Mouse (Mus musculus): ENCODE data around the gene Ipo7. TPM values are rescaled to one million over a fixed set of nuclear protein-coding genes. Genes with fewer than 3 reads are reported as not detected.

Ipo7 gene
- polyA plus RNA-seq, 1 experiment from 2014 or later: 23.2 TPM

DNA sequence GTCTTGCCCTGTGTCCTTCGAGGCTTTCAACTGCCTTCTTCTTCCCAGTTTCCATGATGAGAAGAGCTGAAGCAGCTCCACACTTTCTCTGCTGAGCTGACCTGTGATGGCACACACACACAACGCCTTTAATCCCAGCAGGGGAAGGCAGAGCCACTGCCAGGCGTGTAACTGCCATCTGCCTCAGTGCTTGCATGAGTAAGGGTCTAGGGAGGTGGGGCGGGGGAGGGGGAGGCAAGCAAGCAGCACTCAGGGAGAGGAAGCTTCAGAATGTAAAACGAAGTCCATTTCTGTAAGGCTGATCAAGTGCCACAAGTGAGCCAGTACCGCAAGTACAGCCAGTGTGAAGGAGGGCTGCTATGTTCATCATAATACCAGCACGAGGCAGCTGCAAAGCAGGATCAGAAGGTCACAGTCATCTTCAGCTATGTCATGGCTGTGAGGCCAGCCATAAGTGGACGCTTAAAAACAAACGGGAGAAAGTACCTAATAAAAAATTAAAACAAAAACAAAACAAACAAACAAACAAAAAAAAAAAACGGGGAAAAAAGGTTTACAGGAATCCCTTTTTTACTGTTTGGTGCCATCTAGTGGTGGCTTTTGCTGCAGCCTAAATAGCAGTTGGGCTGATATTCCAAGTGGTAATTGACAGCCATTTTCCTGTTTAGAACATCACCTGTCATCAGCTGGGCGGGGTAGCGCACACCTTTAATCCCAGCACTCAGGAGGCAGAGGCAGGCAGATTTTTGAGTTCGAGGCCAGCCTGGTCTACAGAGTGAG, 65.5 kb downstream of the Ipo7 start:
- Histone ChIP-seq H3K27me3 (ENCODE audit: control insufficient read depth, insufficient read depth, low read length) (no peaks in the 10 kb centered on the region), H3K9ac (ENCODE audit: low read depth, low read length) (no peak overlapping the region), H3K4me2 (replicated peaks; ENCODE audit: low read depth, low read length) (no peak overlapping the region), H3K4me1 (replicated peaks; ENCODE audit: control insufficient read depth, insufficient read depth, low read length) (no peaks in the 10 kb centered on the region), H3K4me3 (ENCODE audit: low read depth, low read length) (no peak overlapping the region), H3K27ac (ENCODE audit: low read depth, low read length) (no peak overlapping the region), H3K9me3 (ENCODE audit: control insufficient read depth, low read length) (no peaks in the 10 kb centered on the region), H3K36me3 (ENCODE audit: control insufficient read depth, insufficient read depth, low read length) (peaks cover 20% of the 10 kb centered on the region)
- 75% methylated on average over 13 of the region's 13 CpGs for WGBS
- ATAC-seq (ENCODE audit: low FRiP score): no peak
- DNase-seq (ENCODE audit: low spot score): peak; percentile 79

DNA sequence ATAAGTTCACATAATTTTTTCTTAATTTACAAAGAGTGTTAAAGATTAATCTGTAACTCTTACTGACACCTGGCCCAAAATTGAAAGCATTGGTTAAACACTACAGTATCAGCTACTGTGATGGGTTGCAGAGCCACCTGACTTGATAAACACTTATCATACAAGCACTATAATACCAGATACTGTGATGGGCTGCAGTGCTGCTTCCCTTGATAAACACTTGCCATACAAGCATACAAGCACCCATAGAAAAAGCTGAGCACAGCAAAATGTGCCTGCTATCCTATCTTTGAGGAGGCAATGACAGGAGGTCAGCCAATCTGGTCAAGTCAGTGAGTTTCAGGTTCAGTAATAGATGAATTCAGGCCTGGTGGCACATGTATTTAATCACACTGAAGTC, 67.1 kb downstream of the Ipo7 start:
- ATAC-seq (ENCODE audit: low FRiP score): no peak
- DNase-seq (ENCODE audit: low spot score): no peak
- Histone ChIP-seq H3K9me3 (ENCODE audit: control insufficient read depth, low read length) (no peaks in the 10 kb centered on the region), H3K4me2 (replicated peaks; ENCODE audit: low read depth, low read length) (no peak overlapping the region), H3K4me3 (ENCODE audit: low read depth, low read length) (no peak overlapping the region), H3K4me1 (replicated peaks; ENCODE audit: control insufficient read depth, insufficient read depth, low read length) (no peaks in the 10 kb centered on the region), H3K27ac (ENCODE audit: low read depth, low read length) (no peak overlapping the region), H3K9ac (ENCODE audit: low read depth, low read length) (no peak overlapping the region), H3K36me3 (ENCODE audit: control insufficient read depth, insufficient read depth, low read length) (peaks cover 19% of the 10 kb centered on the region), H3K27me3 (ENCODE audit: control insufficient read depth, insufficient read depth, low read length) (no peaks in the 10 kb centered on the region)

DNA sequence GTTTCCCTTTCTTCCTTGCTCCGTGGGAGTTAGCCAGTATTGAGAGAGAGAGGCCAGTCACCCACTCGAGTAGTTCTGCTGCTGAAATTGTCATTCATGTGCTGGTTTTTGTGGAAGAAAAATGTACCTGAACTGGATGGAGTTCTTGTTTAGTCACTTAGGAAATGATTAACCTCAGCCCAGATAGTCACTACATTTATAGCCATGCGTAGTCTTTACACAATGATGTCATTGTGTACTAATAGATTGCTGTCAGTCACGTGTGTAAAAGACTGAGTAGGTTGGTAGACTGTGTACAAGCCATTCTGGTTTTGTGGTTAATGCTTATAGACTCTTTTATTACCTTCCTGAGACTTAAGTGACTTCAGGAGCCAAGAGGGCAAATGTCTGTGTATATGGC, 69.8 kb downstream of the Ipo7 start:
- DNase-seq (ENCODE audit: low spot score): no peak
- H3K27ac ChIP-seq (ENCODE audit: low read depth, low read length): no peak overlapping the region
- no peaks in the 10 kb centered on the region for H3K4me1 ChIP-seq (replicated peaks; ENCODE audit: control insufficient read depth, insufficient read depth, low read length)
- WGBS: 87% methylated on average over 4 of the region's 4 CpGs
- no peaks in the 10 kb centered on the region for H3K27me3 ChIP-seq (ENCODE audit: control insufficient read depth, insufficient read depth, low read length)
- H3K9me3 ChIP-seq (ENCODE audit: control insufficient read depth, low read length): no peaks in the 10 kb centered on the region
- no peak for ATAC-seq (ENCODE audit: low FRiP score)
- H3K4me3 ChIP-seq (ENCODE audit: low read depth, low read length): no peak overlapping the region
- no peak overlapping the region for H3K4me2 ChIP-seq (replicated peaks; ENCODE audit: low read depth, low read length)
- H3K36me3 ChIP-seq (ENCODE audit: control insufficient read depth, insufficient read depth, low read length): peaks cover 16% of the 10 kb centered on the region
- H3K9ac ChIP-seq (ENCODE audit: low read depth, low read length): no peak overlapping the region

DNA sequence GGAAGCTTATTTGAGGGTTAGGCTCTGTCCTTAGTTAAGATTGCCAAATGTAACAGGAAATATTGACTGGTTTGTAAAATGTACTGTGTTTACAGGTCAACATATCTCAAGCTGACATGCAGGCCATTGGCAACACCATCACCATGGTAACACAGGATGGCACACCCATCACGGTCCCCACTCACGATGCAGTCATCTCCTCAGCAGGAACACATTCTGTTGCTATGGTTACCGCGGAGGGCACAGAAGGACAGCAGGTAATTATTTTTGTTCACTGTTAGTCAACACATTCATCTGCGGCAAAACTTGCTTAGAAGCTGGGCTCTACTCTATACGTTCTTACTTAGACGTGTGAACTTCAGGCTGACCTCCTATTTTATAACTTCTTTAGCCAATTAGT, 73.6 kb downstream of the Ipo7 start:
- no peak overlapping the region for H3K4me3 ChIP-seq (ENCODE audit: low read depth, low read length)
- peaks cover 11% of the 10 kb centered on the region for H3K36me3 ChIP-seq (ENCODE audit: control insufficient read depth, insufficient read depth, low read length)
- H3K27me3 ChIP-seq (ENCODE audit: control insufficient read depth, insufficient read depth, low read length): no peaks in the 10 kb centered on the region
- H3K9me3 ChIP-seq (ENCODE audit: control insufficient read depth, low read length): no peaks in the 10 kb centered on the region
- WGBS: 63% methylated on average over 7 of the region's 7 CpGs
- H3K4me1 ChIP-seq (replicated peaks; ENCODE audit: control insufficient read depth, insufficient read depth, low read length): no peaks in the 10 kb centered on the region
- no peak overlapping the region for H3K4me2 ChIP-seq (replicated peaks; ENCODE audit: low read depth, low read length)
- DNase-seq (ENCODE audit: low spot score): no peak
- no peak overlapping the region for H3K27ac ChIP-seq (ENCODE audit: low read depth, low read length)
- ATAC-seq (ENCODE audit: low FRiP score): no peak
- no peak overlapping the region for H3K9ac ChIP-seq (ENCODE audit: low read depth, low read length)

DNA sequence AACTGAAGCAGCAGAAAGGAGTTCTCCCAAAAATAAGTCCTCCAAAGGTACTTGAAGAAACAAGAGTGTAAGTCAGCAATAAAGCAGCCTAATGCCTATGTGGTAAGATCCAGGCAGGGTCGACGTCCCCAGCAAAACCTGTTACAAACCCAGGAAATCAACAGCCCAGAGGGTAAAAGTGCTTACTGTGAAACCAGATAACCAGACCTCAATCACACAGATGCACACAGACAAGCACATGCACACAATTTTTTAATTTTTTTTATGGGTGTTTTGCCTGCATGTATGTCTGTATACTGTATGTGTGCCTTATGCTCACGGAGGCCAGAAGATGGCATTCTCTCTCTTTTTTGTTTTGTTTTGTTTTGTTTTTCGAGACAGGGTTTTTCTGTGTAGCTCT, 78.3 kb downstream of the Ipo7 start:
- Histone ChIP-seq H3K9ac (ENCODE audit: low read depth, low read length) (no peak overlapping the region), H3K27ac (ENCODE audit: low read depth, low read length) (no peak overlapping the region), H3K27me3 (ENCODE audit: control insufficient read depth, insufficient read depth, low read length) (no peaks in the 10 kb centered on the region), H3K4me2 (replicated peaks; ENCODE audit: low read depth, low read length) (no peak overlapping the region), H3K4me3 (ENCODE audit: low read depth, low read length) (no peak overlapping the region), H3K4me1 (replicated peaks; ENCODE audit: control insufficient read depth, insufficient read depth, low read length) (no peaks in the 10 kb centered on the region), H3K9me3 (ENCODE audit: control insufficient read depth, low read length) (no peaks in the 10 kb centered on the region), H3K36me3 (ENCODE audit: control insufficient read depth, insufficient read depth, low read length) (peaks cover 5% of the 10 kb centered on the region)
- DNase-seq (ENCODE audit: low spot score) (no peak), ATAC-seq (ENCODE audit: low FRiP score) (no peak)
- WGBS: 85% methylated on average over 4 of the region's 4 CpGs

DNA sequence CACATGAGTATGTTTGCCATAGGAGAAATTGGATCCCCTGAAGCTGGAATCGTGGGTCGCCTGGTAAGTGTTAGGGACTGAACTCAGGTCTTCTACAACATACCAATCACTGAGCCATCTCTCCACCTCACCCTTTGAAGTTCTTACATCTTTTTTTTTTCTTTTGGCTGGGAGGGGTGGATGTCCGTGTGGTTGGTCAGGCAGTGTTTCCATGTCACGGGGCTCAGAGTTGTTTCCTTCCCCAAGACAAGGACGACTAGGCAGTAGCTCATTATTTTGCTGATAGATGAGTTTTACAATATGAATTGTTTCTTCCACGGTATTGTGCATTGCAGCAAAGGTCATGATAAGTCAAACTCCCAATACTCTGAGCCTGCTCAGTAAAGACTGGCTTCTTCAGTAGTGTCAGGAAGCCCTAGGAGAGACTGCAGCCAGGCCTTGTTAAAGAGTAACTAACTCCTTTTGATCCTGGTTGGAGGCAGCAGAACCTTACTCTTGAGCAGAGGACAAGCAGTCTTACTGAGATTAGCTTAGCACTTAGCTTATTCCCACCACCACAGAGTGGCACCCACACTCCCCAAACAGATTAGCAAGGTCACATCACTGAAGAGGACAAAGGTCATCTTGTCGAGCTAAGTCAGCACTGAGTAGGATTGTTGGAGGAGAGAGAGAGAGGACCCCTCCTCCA, 79.2 kb downstream of the Ipo7 start:
- Histone ChIP-seq H3K27ac (ENCODE audit: low read depth, low read length) (no peak overlapping the region), H3K4me1 (replicated peaks; ENCODE audit: control insufficient read depth, insufficient read depth, low read length) (no peaks in the 10 kb centered on the region), H3K27me3 (ENCODE audit: control insufficient read depth, insufficient read depth, low read length) (no peaks in the 10 kb centered on the region), H3K36me3 (ENCODE audit: control insufficient read depth, insufficient read depth, low read length) (peaks cover 5% of the 10 kb centered on the region), H3K9ac (ENCODE audit: low read depth, low read length) (no peak overlapping the region), H3K4me2 (replicated peaks; ENCODE audit: low read depth, low read length) (no peak overlapping the region), H3K9me3 (ENCODE audit: control insufficient read depth, low read length) (no peaks in the 10 kb centered on the region), H3K4me3 (ENCODE audit: low read depth, low read length) (no peak overlapping the region)
- ATAC-seq (ENCODE audit: low FRiP score) (no peak), DNase-seq (ENCODE audit: low spot score) (no peak)
- WGBS: 44% methylated on average over 7 of the region's 7 CpGs

DNA sequence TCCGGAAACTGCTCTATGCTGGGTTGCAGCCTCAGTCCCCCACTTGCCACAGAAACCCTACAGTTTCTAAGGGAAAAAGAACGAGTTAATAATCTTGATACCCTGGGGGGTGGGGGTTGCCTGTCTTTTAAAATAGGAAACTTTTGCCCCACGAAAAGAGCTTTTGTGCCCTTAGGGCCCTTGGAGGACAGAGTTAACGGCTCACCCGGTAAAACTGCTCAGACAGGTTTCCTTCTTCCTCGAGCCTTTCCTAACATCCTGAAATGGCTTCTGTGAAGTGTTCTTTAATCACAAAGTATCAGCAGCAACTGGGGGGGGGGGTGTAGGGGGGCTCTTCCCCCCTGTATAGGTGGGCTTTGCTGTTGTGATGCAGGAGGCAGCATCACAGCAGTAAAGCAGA, 82.8 kb downstream of the Ipo7 start:
- no peak for ATAC-seq (ENCODE audit: low FRiP score)
- Histone ChIP-seq H3K4me1 (replicated peaks; ENCODE audit: control insufficient read depth, insufficient read depth, low read length) (no peaks in the 10 kb centered on the region), H3K9me3 (ENCODE audit: control insufficient read depth, low read length) (no peaks in the 10 kb centered on the region), H3K27me3 (ENCODE audit: control insufficient read depth, insufficient read depth, low read length) (no peaks in the 10 kb centered on the region), H3K27ac (ENCODE audit: low read depth, low read length) (no peak overlapping the region), H3K4me2 (replicated peaks; ENCODE audit: low read depth, low read length) (no peak overlapping the region), H3K4me3 (ENCODE audit: low read depth, low read length) (no peak overlapping the region), H3K9ac (ENCODE audit: low read depth, low read length) (no peak overlapping the region), H3K36me3 (ENCODE audit: control insufficient read depth, insufficient read depth, low read length) (no peaks in the 10 kb centered on the region)
- no peak for DNase-seq (ENCODE audit: low spot score)
- 61% methylated on average over 6 of the region's 6 CpGs for WGBS

DNA sequence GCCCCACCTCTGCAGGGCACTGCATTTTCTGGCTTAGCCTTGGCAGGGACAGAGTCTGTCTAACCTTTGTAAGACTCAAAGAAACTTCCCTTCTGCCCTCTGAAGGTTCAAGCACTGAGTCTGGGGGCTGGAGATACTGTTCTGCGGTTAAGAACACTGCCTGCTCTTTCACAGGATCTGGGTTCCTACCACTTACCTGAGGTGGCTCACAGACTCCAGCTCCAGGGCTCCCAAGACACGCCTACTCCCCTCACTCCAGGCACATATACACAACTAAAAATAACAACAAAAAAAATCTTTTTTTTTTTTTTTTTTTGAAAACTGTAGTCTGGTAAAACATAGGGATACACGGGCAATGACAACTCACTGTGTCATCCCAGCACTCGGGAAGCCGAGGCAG, 83.2 kb downstream of the Ipo7 start:
- DNase-seq (ENCODE audit: low spot score): no peak

DNA sequence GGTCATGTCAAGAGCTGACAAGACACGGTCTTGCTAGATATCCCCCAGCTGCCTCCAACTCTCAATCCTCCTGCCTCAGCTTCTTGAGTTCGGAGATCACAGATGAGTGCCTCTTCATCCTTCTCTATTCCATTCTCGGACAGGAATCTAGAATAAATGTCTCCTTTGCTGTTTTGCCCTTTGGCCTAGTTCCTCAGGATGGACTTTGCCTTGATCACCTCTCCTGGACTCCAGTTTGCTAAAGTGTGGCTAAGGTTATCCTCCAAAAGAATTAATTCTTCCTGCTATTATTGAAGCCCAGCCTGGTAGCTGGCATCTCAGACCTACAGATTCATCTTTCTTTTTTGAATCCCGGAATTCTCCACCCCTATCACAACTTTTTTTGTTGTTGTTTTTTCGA, 87.0 kb downstream of the Ipo7 start:
- no peaks in the 10 kb centered on the region for H3K36me3 ChIP-seq (ENCODE audit: control insufficient read depth, insufficient read depth, low read length)
- H3K4me2 ChIP-seq (replicated peaks; ENCODE audit: low read depth, low read length): no peak overlapping the region
- WGBS: 81% methylated on average over 5 of the region's 5 CpGs
- no peaks in the 10 kb centered on the region for H3K27me3 ChIP-seq (ENCODE audit: control insufficient read depth, insufficient read depth, low read length)
- no peaks in the 10 kb centered on the region for H3K9me3 ChIP-seq (ENCODE audit: control insufficient read depth, low read length)
- no peak overlapping the region for H3K9ac ChIP-seq (ENCODE audit: low read depth, low read length)
- DNase-seq (ENCODE audit: low spot score): no peak
- H3K27ac ChIP-seq (ENCODE audit: low read depth, low read length): no peak overlapping the region
- H3K4me3 ChIP-seq (ENCODE audit: low read depth, low read length): no peak overlapping the region
- H3K4me1 ChIP-seq (replicated peaks; ENCODE audit: control insufficient read depth, insufficient read depth, low read length): no peaks in the 10 kb centered on the region
- ATAC-seq (ENCODE audit: low FRiP score): no peak

More for the DNA sequence above, 83.2 kb downstream of the Ipo7 start:
- Histone ChIP-seq H3K9me3 (ENCODE audit: control insufficient read depth, low read length) (no peaks in the 10 kb centered on the region), H3K36me3 (ENCODE audit: control insufficient read depth, insufficient read depth, low read length) (no peaks in the 10 kb centered on the region), H3K4me2 (replicated peaks; ENCODE audit: low read depth, low read length) (no peak overlapping the region), H3K4me3 (ENCODE audit: low read depth, low read length) (no peak overlapping the region), H3K4me1 (replicated peaks; ENCODE audit: control insufficient read depth, insufficient read depth, low read length) (no peaks in the 10 kb centered on the region), H3K27me3 (ENCODE audit: control insufficient read depth, insufficient read depth, low read length) (no peaks in the 10 kb centered on the region), H3K27ac (ENCODE audit: low read depth, low read length) (no peak overlapping the region), H3K9ac (ENCODE audit: low read depth, low read length) (no peak overlapping the region)
- no peak for ATAC-seq (ENCODE audit: low FRiP score)
- 78% methylated on average over 5 of the region's 5 CpGs for WGBS

Data from hindbrain, embryonic 11.5 days (tissue).